Mouse (Mus musculus) intestine, postnatal 0 days (tissue): ENCODE measurements at regions not wholly inside any gene's neighbourhood (a gene's known extent, or its start where the extent isn't known, plus 50 kb on each side); places are given as distances from the start of the nearest gene placed in this dataset.

Source experiments
- ATAC-seq: fragments of 200-750 bp; cut with Nextera tagmentation; 2 replicates; pipeline ENCODE4 v1.8.0; 2017; ENCODE audit warnings: mild to moderate bottlenecking, moderate TSS enrichment, moderate library complexity
- H3K27ac ChIP-seq: fragments of 300-500 bp; sonication (generic); 2 replicates; pipeline ENCODE4 v1.5.1; 2014; ENCODE audit warnings: mild to moderate bottlenecking, low read depth, low read length, moderate library complexity
- H3K27me3 ChIP-seq: fragments of 300-500 bp; sonication (generic); replicated peaks from 2 replicates; pipeline ENCODE4 v1.6.1; 2014; ENCODE audit warnings: low read length, mixed read lengths; ENCODE audit not compliant: control insufficient read depth, insufficient read depth
- H3K36me3 ChIP-seq: fragments of 300-500 bp; sonication (generic); 2 replicates; pipeline ENCODE4 v1.6.1; 2014; ENCODE audit warnings: mild to moderate bottlenecking, moderate library complexity; ENCODE audit not compliant: control insufficient read depth, insufficient read depth
- H3K4me1 ChIP-seq: fragments of 300-500 bp; sonication (generic); replicated peaks from 2 replicates; pipeline ENCODE4 v1.6.1; 2014; ENCODE audit warnings: antibody characterized with exemption, low read length, mixed read lengths; ENCODE audit not compliant: control insufficient read depth, insufficient read depth
- H3K4me2 ChIP-seq: fragments of 300-500 bp; sonication (generic); replicated peaks from 2 replicates; pipeline ENCODE4 v1.6.1; 2014; ENCODE audit warnings: low read depth, mild to moderate bottlenecking, moderate library complexity
- H3K4me3 ChIP-seq: fragments of 300-500 bp; sonication (generic); 2 replicates; pipeline ENCODE4 v1.5.1; 2014; ENCODE audit warnings: low read depth, low read length
- H3K9ac ChIP-seq: fragments of 300-500 bp; sonication (generic); 2 replicates; pipeline ENCODE4 v1.6.1; 2014; ENCODE audit warnings: mild to moderate bottlenecking, low read depth, low read length
- H3K9me3 ChIP-seq: fragments of 300-500 bp; sonication (generic); 2 replicates; pipeline ENCODE4 v1.6.1; 2016; ENCODE audit warnings: mixed run types; ENCODE audit not compliant: control insufficient read depth
- CTCF ChIP-seq: sonication (generic); IDR thresholded peaks from 2 replicates; pipeline ENCODE4 v1.5.1; 2016; ENCODE audit warnings: low read depth, mild to moderate bottlenecking, control low read depth, antibody characterized with exemption, moderate library complexity
- WGBS: fragments of 180-500 bp; shearing (Covaris S2); extraction: QIAGEN DNeasy Blood & Tissue Kit; methylation state at CpG from one replicate; pipeline ENCODE4 v1.1.7; 2014; 5-methylcytosine and 5-hydroxymethylcytosine counted together

- 64% methylated on average over 10 of the region's 10 CpGs for WGBS
- no peak overlapping the region for H3K4me3 ChIP-seq
- no peak for TF ChIP-seq CTCF
- H3K9me3 ChIP-seq = no peaks in the 10 kb centered on the region
- no peaks in the 10 kb centered on the region for H3K27me3 ChIP-seq
- H3K9ac ChIP-seq = no peak overlapping the region
- no peak overlapping the region for H3K4me2 ChIP-seq
- H3K36me3 ChIP-seq = no peaks in the 10 kb centered on the region
- ATAC-seq = no peak
- H3K27ac ChIP-seq = no peak overlapping the region
- H3K4me1 ChIP-seq = peaks cover 21% of the 10 kb centered on the region
Observed at GRCm38 (mm10) chr8:126656554-126657260, 62.9 kb upstream of the Irf2bp2 start.

GRCm38 (mm10) chr8:126655565-126655964, 61.8 kb upstream of the Irf2bp2 start:
- H3K9ac ChIP-seq = no peak overlapping the region
- no peak overlapping the region for H3K4me2 ChIP-seq
- no peak for TF ChIP-seq CTCF
- no peaks in the 10 kb centered on the region for H3K36me3 ChIP-seq
- peaks cover 9% of the 10 kb centered on the region for H3K4me1 ChIP-seq
- H3K4me3 ChIP-seq = no peak overlapping the region
- ATAC-seq = no peak
- H3K27ac ChIP-seq = no peak overlapping the region
- 50% methylated on average over 2 of the region's 2 CpGs for WGBS
- H3K27me3 ChIP-seq = no peaks in the 10 kb centered on the region
- no peaks in the 10 kb centered on the region for H3K9me3 ChIP-seq

- Histone ChIP-seq H3K9ac (no peak overlapping the region), H3K27me3 (no peaks in the 10 kb centered on the region), H3K4me2 (no peak overlapping the region), H3K4me3 (no peak overlapping the region), H3K4me1 (peaks cover 2% of the 10 kb centered on the region; the same call in 1 of the 2 replicates), H3K27ac (no peak overlapping the region), H3K36me3 (no peaks in the 10 kb centered on the region), H3K9me3 (no peaks in the 10 kb centered on the region)
- no peak for ATAC-seq
- WGBS = 91% methylated on average over 7 of the region's 7 CpGs
- no peak for TF ChIP-seq CTCF
Observed at GRCm38 (mm10) chr8:126654353-126654752, 60.6 kb upstream of the Irf2bp2 start.

GRCm38 (mm10) chr8:126652151-126652550, 58.4 kb upstream of the Irf2bp2 start:
- no peak for ATAC-seq
- TF ChIP-seq CTCF = no peak
- H3K27me3 ChIP-seq = no peaks in the 10 kb centered on the region
- no peak overlapping the region for H3K27ac ChIP-seq
- no peak overlapping the region for H3K9ac ChIP-seq
- WGBS = 77% methylated on average over 5 of the region's 5 CpGs
- no peak overlapping the region for H3K4me3 ChIP-seq
- no peaks in the 10 kb centered on the region for H3K36me3 ChIP-seq
- H3K4me1 ChIP-seq = no peaks in the 10 kb centered on the region
- H3K4me2 ChIP-seq = no peak overlapping the region
- no peaks in the 10 kb centered on the region for H3K9me3 ChIP-seq

- H3K4me1 ChIP-seq = 0 out of 2 replicates have a peak, but pooled peaks cover 4% of the 10 kb centered on the region
- TF ChIP-seq CTCF = no peak
- H3K4me3 ChIP-seq = no peak overlapping the region
- 81% methylated on average over 8 of the region's 8 CpGs for WGBS
- no peak overlapping the region for H3K4me2 ChIP-seq
- H3K36me3 ChIP-seq = no peaks in the 10 kb centered on the region
- H3K27ac ChIP-seq = no peak overlapping the region
- H3K9ac ChIP-seq = no peak overlapping the region
- no peaks in the 10 kb centered on the region for H3K27me3 ChIP-seq
- no peaks in the 10 kb centered on the region for H3K9me3 ChIP-seq
- no peak for ATAC-seq
Observed at GRCm38 (mm10) chr8:126650945-126651344, 57.2 kb upstream of the Irf2bp2 start.

GRCm38 (mm10) chr8:126649305-126649704, 55.5 kb upstream of the Irf2bp2 start:
- H3K9ac ChIP-seq = no peak overlapping the region
- H3K27me3 ChIP-seq = no peaks in the 10 kb centered on the region
- no peak for TF ChIP-seq CTCF
- H3K27ac ChIP-seq = no peak overlapping the region
- H3K9me3 ChIP-seq = no peaks in the 10 kb centered on the region
- no peak overlapping the region for H3K4me2 ChIP-seq
- H3K4me1 ChIP-seq = 0 out of 2 replicates have a peak, but pooled peaks cover 4% of the 10 kb centered on the region
- no peak overlapping the region for H3K4me3 ChIP-seq
- WGBS = 90% methylated on average over 1 of the region's 1 CpGs
- ATAC-seq = no peak
- H3K36me3 ChIP-seq = no peaks in the 10 kb centered on the region

GRCm38 (mm10) chr8:126647350-126647749, 53.6 kb upstream of the Irf2bp2 start:
- ATAC-seq = no peak
- no peak overlapping the region; the same call in 1 of the 2 replicates for H3K27ac ChIP-seq
- 50% methylated on average over 1 of the region's 1 CpGs for WGBS

More at GRCm38 (mm10) chr8:126647350-126647749, 53.6 kb upstream of the Irf2bp2 start:
- Histone ChIP-seq H3K27me3 (no peaks in the 10 kb centered on the region), H3K4me2 (no peak overlapping the region), H3K4me1 (0 out of 2 replicates have a peak, but pooled peaks cover 4% of the 10 kb centered on the region), H3K4me3 (no peak overlapping the region), H3K9me3 (no peaks in the 10 kb centered on the region), H3K36me3 (no peaks in the 10 kb centered on the region), H3K9ac (no peak overlapping the region)
- no peak for TF ChIP-seq CTCF
